Comparison of ENCODE assay signal across 8 mouse cellular contexts in the genomic region with DNA sequence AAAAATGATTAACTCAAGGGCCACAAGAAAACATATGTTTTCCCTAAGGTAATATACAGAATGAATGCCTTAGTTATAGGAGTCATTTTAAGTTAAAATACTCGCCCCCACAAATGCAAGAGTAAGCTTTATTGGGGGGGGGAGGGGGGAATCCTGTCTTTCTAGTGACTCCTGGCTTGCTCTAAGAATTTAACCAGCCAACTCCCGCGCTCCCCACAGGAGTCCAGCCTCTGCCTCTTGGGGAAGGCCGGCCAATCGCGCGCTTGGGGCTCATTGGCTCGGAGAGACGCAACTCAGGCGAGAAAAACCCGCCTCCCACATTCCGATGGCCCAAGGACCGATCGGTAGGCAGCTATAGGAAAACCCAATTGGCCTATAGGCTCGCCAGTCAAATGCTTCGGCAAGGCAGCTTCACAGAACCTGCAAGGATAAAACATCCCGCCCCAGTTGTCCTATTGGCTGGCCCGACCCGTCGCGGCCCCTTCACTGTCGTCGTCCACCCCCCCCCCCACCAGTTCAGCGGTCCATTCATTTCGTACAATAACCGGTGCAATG. TPM values are rescaled to one million over a fixed set of nuclear protein-coding genes. Genes with fewer than 3 reads are reported as not detected.
DNase-seq lines count a peak whose midpoint lies in the region; ATAC-seq lines count a peak whose summit lies in the region.

No protein-coding gene starts in this region.

- H3K9me3 ChIP-seq in intestine, embryonic 14.5 days (ENCODE audit: control insufficient read depth, low read length), result no peaks in the 10 kb centered on the region

- peak; percentile 95 for DNase-seq in adrenal gland, adult 2 months
- peak; percentile 98 for DNase-seq in embryo, embryonic 11 days
- DNase-seq in gastrocnemius, postnatal 14 days, result peak; percentile 93
- peak; percentile 90 for DNase-seq in intestine, embryonic 14.5 days (ENCODE audit: low spot score)
- DNase-seq in left cerebral cortex, postnatal 10 days (ENCODE audit: extremely low spot score in 1 of 2, low spot score in 2 of 2), result peak; percentile 97
- DNase-seq in right cerebral cortex, postnatal 14 days, result peak; percentile 94
- peak; percentile 83 for DNase-seq in urinary bladder, postnatal 25 days (ENCODE audit: low spot score)

- intact Hi-C loops in gastrocnemius, postnatal 14 days (cut with DNase I; ENCODE audit: low total_unique reads), result no loop called here
- intact Hi-C loops in left cerebral cortex, postnatal 10 days (cut with DNase I), result no loop called here

- ATAC-seq in intestine, embryonic 14.5 days (replicated peaks; ENCODE audit: low FRiP score, low TSS enrichment, low read depth), result peak; percentile 92
- peak; percentile 66 for ATAC-seq in megakaryocyte progenitor cell, adult 5-6 weeks (replicated peaks; ENCODE audit: poor library complexity)

- H3K9ac ChIP-seq in intestine, embryonic 14.5 days (ENCODE audit: low read length), result peak overlapping the region; percentile 95

- WGBS in intestine, embryonic 14.5 days, result 0% methylated on average over 25 of the region's 26 CpGs

- H3K36me3 ChIP-seq in intestine, embryonic 14.5 days (ENCODE audit: control insufficient read depth, insufficient read depth, low read length), result peaks cover 38% of the 10 kb centered on the region

- no peaks in the 10 kb centered on the region for H3K27me3 ChIP-seq in intestine, embryonic 14.5 days (replicated peaks; ENCODE audit: control insufficient read depth, insufficient read depth, low read length)

- H3K4me1 ChIP-seq in intestine, embryonic 14.5 days (replicated peaks; ENCODE audit: control insufficient read depth, insufficient read depth, low read length), result peaks cover 21% of the 10 kb centered on the region

- peak overlapping the region; percentile 94 for H3K4me3 ChIP-seq in intestine, embryonic 14.5 days (ENCODE audit: low read depth, low read length)

- peak overlapping the region; percentile 95 for H3K27ac ChIP-seq in intestine, embryonic 14.5 days (ENCODE audit: low read depth)

- peak overlapping the region; percentile 78 for H3K4me2 ChIP-seq in intestine, embryonic 14.5 days (ENCODE audit: low read length)

RNA-seq across cellular contexts. Expression of a gene that starts 0.4 kb away (rescaled TPM):
- total RNA-seq in adrenal gland, adult 2 months (2021), result 10 to 100 TPM; 76.3 to 80.2 TPM
- polyA plus RNA-seq in adrenal gland, adult 2 months (2012; rRNA removed), result 4.4 and 4.7 TPM in 2 replicates
- total RNA-seq in gastrocnemius, postnatal 14 days (2021), result 10 to 100 TPM; 29.9 to 41.5 TPM
- 118 and 123 TPM in 2 replicates for polyA plus RNA-seq in intestine, embryonic 14.5 days (2014; fragmentation: Nextera tagmentation; extraction: Ambion mirVana)
- 100 to 1,000 TPM; 174 to 181 TPM for total RNA-seq in left cerebral cortex, postnatal 10 days (2021)
- total RNA-seq in megakaryocyte progenitor cell, adult 5-6 weeks (2015), result 112 and 119 TPM in 2 replicates
- total RNA-seq in megakaryocyte progenitor cell, adult 5-6 weeks (2017), result 194 and 261 TPM in 2 replicates

RNA-seq across cellular contexts. Expression of a gene that starts 1.0 kb away (rescaled TPM):
- total RNA-seq in adrenal gland, adult 2 months (2021), result 100 to 1,000 TPM; 140 to 208 TPM
- polyA plus RNA-seq in adrenal gland, adult 2 months (2012; rRNA removed), result 8.1 TPM in 2 replicates
- 100 to 1,000 TPM; 110 to 114 TPM for total RNA-seq in gastrocnemius, postnatal 14 days (2021)
- polyA plus RNA-seq in intestine, embryonic 14.5 days (2014; fragmentation: Nextera tagmentation; extraction: Ambion mirVana), result 837 and 906 TPM in 2 replicates
- total RNA-seq in left cerebral cortex, postnatal 10 days (2021), result 100 to 1,000 TPM; 350 to 359 TPM
- 700 and 701 TPM in 2 replicates for total RNA-seq in megakaryocyte progenitor cell, adult 5-6 weeks (2015)
- total RNA-seq in megakaryocyte progenitor cell, adult 5-6 weeks (2017), result 1,324 and 1,596 TPM in 2 replicates

RNA-seq across cellular contexts. Expression of a gene that starts 19.0 kb away (rescaled TPM):
- under 1 TPM; 0.21 to 0.95 TPM for total RNA-seq in adrenal gland, adult 2 months (2021)
- polyA plus RNA-seq in adrenal gland, adult 2 months (2012; rRNA removed), result 0.38 and 0.83 TPM in 2 replicates
- not detected for total RNA-seq in gastrocnemius, postnatal 14 days (2021)
- 1.8 and 1.9 TPM in 2 replicates for polyA plus RNA-seq in intestine, embryonic 14.5 days (2014; fragmentation: Nextera tagmentation; extraction: Ambion mirVana)
- not detected for total RNA-seq in left cerebral cortex, postnatal 10 days (2021)
- total RNA-seq in megakaryocyte progenitor cell, adult 5-6 weeks (2015), result 115 and 140 TPM in 2 replicates
- total RNA-seq in megakaryocyte progenitor cell, adult 5-6 weeks (2017), result 126 and 148 TPM in 2 replicates

RNA-seq across cellular contexts. Expression of a gene that starts 33.3 kb away (rescaled TPM):
- total RNA-seq in adrenal gland, adult 2 months (2021), result 100 to 1,000 TPM; 146 to 152 TPM
- polyA plus RNA-seq in adrenal gland, adult 2 months (2012; rRNA removed), result 51.3 and 59.7 TPM in 2 replicates
- 10 to 100 TPM; 38.0 to 38.5 TPM for total RNA-seq in gastrocnemius, postnatal 14 days (2021)
- 266 and 283 TPM in 2 replicates for polyA plus RNA-seq in intestine, embryonic 14.5 days (2014; fragmentation: Nextera tagmentation; extraction: Ambion mirVana)
- total RNA-seq in left cerebral cortex, postnatal 10 days (2021), result 100 to 1,000 TPM; 111 TPM
- total RNA-seq in megakaryocyte progenitor cell, adult 5-6 weeks (2015), result 245 and 256 TPM in 2 replicates
- 75.9 and 91.4 TPM in 2 replicates for total RNA-seq in megakaryocyte progenitor cell, adult 5-6 weeks (2017)

Comparison
In these comparisons a context has a peak if more than half of its experiments do, and no peak if none do; other contexts are left out.
1. Peak in every context shown above with its lines: DNase-seq, ATAC-seq, H3K4me3 ChIP-seq and H3K27ac ChIP-seq.
2. RNA of a gene that starts 19.0 kb away (total RNA-seq): 115 to 148 TPM in megakaryocyte progenitor cell, adult 5-6 weeks; 0.21 to 0.95 TPM in adrenal gland, adult 2 months, not detected in left cerebral cortex, postnatal 10 days and not detected in gastrocnemius, postnatal 14 days; every median in the first group is over 10 times any median in the second.